Mouse (Mus musculus) MEL-GATA-1-ER (cell line): Measurements from ENCODE around the gene Fdxr.

Source experiments
- DNase-seq: peaks from one replicate; pipeline ENCODE4 v3.0.0-alpha.2; 2012; ENCODE audit warnings: low read depth; ENCODE audit errors: extremely low read depth

Fdxr gene

DNA sequence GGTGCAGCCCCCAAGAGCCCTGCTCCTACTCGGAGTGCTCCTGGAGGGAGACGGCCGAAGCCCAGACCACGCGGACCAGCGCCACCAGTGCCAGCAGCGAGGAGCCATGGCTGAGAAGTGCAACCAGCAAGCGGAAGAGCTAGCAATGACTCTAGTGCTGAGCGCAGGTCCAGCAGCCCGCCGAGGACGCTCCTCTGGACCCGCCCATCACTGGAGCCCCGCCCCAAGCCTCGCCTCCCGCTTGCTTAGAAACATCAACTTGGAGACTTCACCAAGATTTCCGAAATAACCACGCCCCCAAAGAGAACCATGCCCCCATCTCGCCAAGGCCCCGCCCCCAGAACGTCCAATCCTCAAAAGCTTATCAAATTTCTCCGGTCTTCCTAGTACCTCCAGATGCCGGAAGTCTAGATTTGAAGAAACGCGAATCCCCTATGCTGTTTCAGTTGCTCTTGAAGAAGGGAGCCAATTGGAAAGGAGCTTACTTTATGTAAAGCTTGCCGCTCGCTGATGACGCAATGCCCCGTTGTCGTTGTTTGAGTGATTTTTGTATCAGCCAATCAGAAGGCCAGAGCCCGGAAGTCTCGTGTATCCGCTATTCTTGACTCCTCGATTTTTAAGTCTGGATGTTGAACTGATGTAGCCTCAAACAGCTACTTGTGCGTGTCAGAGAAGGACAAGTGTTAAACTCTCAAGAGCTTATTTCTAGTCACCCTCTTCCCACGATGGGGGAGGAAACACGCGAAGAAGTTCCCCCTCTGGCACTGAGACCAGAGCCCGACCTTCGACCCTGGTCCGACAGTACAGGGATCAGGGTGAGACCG, at the start of gene Fdxr:
Gene Fdxr, minus strand, starts transcription at position 271 of the 824 bp plus-strand sequence.
- DNase-seq = peak; percentile 100

DNA sequence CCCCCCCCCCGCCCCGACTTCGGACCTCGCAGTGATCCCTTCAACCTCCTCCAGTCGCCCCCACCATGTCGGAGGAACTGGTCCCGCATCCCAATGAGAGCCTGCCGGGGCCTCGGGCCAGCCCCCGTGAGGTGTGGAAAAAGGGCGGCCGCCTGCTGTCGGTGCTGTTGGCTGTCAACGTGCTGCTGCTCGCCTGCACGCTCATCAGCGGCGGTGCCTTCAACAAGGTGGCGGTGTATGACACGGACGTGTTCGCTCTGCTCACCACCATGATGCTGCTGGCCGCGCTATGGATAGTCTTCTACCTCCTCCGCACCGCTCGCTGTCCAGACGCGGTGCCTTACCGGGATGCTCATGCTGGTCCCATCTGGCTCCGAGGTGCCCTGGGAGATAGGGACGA, 46.5 kb upstream of the Fdxr start:
- DNase-seq = no peak

DNA sequence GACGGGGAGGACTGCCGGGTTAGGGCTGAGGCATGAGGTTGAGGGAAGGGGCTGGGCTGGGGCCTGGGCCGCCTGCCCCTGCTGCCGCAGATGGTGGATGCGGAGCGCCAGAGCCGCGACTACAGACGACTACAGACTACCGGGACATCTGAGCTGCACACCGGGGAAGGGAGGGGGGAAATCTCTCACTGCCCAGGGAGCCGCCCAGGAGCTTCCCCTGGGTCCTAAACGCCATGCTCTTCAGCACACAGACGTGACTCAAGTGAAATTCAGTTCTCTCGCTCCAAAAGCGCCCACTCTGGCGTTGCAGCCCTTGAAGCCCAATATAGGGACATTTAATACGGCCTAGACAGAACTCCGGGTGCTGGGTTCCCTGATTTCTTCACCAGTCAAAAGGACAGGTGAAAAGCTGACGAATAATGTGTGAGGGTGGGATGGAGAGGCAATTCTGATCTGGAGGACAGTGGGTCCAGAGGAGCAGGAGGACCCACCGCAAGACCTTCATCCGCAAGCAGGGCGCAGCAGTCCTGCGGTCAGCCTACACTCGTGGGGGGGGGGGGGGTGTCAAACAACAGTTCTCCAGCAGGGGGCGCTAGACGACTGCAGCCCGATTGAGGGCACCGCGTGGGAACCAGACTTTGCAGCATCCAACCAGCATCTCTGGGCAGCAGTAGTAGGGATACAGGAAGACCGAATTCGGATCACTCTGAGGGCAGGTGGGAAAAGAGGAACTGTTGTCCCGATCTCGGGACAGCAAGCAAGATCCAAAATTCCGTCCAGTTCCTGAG, 45.2 kb upstream of the Fdxr start, which contains the start of gene Ush1g:
Gene Ush1g, minus strand, starts transcription at position 136 of the 788 bp plus-strand sequence.
- DNase-seq = no peak

DNA sequence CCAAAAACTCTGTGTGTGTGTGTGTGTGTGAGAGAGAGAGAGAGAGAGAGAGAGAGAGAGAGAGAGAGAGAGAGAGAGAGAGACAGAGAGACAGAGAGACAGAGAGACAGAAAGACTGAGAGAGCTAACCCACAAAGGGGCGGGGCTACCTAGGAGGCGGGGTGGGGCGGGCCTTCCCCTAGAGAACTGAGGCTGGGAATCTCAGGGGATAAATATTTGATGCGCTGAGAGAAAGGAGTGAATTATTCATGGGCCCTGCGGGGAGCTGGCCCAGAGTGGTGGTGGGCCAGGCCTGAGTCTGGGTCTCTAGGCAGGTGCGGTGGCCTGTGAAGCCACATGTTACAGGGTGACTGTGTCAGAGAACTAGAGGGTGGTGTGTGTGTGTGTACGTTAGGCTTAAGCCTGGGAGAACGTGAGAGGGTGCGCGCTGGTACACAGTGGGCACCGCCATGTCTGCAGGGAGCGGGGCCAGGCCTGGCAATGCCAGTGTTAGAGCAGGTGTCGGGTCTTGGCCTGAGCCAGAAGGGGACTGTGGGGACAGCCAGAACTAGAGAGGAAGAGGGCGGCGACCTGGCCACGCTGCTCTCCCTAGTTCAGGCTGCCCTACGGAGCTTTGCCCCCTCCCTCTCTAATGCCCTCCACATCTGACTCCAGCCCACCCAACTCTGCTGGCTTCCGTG, 43.0 kb upstream of the Fdxr start:
- no peak for DNase-seq

DNA sequence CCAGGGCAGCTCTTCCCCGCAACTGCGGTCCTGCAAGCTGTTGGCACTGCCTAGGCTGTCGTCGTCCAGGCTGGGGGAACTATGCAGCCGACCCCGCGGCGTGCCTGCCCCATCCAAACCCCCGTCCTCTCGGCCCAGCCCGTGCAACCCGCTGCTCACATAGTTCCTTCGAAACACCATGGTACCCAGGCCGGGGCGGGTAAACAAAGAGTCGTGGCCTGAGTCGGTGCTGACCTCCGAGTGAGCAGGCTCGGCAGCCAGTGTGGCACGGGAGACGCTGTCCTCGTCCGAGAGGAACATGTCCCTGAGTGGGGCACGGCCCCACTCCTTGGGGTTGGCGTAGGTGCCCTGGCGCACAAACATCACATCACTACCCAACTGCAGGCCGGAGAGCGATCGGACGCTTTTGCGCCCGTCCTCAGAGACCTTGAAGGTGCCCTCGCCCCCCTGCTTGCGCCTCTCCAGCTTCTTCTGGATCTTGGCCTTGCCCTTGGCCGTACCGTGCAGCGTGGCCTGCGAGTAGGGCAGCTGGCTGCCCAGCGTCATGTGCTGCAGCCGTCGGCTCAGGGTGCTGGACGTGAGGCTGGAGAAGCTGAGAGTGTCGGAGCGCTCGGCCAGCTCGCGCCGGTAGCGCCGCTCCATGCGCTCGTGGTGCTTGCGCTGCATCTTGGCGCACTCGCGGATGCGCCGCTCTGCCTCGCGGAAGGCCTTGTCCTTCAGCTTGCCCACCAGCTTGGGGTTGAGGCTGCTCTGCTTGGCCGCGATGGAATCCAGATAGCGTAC, 41.6 kb upstream of the Fdxr start:
- no peak for DNase-seq

DNA sequence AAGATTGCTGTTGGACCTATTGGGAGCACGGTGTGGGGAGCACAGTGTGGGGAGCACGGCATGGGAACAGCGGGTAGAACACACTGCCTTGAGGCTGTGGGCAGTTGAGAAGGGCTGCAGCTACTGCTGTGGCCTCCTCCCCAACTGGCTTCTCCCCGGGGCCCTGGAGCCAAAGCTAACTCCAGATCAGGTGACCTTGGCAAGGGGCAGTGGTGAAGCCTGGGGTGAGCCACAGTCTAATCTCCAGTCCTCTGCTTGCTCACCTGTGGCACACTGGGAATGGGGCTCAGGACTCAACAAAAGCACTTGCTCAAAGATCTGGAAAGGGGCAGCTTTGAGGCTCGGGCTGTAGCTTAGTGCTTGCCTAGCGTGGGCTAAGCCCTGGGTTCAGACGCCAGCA, 40.4 kb upstream of the Fdxr start:
- DNase-seq = no peak

DNA sequence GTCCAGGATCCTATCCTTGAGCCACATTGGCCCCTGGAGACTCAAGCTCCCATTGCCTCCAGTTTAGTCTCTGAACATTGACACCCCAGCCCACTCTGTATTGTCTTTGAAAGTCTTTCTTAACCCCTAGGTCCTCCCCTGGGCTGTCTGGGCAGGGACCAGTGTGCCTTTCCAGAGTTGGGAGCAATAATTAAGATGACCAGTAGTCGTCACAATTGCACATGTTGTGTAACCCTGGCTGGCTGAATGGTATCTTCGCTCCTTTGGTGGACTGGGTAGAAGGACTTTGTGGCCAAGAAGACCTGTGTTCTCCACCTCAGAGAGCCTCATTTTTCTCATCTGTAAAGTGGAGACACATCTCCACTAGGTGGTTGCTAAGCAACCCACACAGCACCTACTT, 37.4 kb upstream of the Fdxr start:
- DNase-seq = no peak

DNA sequence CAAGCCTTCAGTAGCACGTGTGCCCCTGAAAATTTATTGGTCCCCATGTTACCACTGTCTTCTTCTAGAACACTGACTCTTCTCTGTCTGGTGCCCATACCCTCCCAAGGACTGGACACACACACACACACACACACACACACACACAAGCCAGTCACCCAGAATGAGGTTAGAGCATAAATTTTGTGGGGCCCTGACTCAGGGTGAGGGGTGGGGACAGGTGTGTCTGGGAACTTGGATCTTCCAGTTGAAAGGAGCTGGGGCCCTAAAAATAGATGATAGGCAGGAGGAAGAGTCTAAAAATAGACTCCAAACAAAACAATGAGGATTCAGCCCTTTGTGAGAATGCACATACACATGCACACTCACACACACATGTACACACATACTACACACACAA, 31.9 kb upstream of the Fdxr start:
- DNase-seq = no peak

DNA sequence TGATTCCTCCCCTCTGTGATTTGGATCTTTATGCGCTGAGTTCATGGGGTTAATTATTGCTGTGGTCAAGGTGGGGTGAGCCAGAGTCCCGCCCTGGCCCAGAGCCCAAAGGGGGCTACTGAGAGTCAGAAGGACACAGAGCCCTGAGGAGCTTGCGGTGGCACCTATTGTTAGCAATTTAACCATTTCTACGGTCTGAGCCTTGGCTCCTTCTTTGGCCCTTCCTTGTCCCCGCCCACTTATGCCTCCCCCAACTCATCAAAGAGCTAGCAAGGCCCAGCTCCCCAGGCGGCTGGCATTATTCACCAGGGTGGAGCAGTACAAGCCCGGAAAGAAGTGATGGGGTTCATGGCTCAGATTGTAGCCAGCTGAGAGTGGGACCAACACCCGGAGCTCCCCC, 30.0 kb upstream of the Fdxr start, which contains the start of gene Otop2:
Gene Otop2, plus strand, starts transcription at position 301 of the 400 bp plus-strand sequence.
- no peak for DNase-seq

DNA sequence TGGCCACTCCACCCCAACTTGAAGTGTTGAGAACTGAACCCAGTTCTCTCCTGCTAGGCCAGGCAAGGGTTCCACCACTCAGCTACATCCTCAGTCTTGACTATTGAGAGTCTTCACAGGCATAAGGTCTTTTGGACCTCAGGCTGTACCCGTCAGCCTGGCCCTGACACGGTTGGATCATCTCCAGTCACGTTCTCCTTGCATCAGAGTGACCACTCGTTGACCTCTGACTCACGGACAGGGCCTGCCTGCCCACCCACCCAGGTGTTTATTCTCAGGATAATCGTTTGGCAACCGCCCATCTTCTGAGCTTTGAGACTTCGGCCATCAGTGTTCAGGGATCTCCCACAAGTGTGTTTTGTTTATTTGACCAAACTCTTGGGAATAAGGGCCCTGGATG, 26.3 kb upstream of the Fdxr start:
- DNase-seq = no peak

DNA sequence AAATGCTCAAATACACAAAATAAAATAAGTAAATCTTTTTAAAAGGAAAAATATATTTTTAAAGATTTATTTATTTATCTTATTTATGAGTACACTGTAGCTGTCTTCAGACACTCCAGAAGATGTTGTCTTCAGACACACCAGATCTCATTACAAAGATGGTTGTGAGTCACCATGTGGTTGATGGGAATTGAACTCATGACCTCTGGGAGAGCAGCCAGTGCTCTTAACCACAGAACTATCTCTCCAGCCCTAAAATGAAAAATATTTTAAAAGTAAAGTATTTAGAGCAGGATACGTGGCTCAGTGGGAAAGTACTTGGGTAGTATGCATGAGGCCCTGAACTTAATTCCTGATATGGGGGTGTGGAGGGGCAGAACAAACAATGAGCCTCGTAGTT, 24.5 kb upstream of the Fdxr start:
- no peak for DNase-seq

DNA sequence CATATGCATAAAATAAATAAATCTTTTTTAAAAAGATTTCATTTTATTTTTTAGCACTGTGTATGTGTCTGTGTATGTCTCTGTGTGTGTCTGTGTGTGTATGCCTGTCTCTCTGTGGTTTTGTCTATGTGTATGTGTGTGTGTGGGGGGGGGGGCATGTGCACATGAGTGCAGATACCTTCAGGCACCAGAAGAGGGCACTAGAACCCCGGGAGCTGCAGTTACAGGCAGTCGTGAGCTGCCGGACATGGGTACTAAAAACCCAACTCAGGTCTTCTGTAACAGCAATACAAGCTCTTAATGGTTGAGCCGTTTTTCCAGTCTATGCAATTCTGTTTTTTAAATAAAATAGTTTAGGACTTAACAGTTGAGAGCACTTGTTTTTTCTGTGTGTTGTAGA, 23.9 kb upstream of the Fdxr start:
- no peak for DNase-seq

DNA sequence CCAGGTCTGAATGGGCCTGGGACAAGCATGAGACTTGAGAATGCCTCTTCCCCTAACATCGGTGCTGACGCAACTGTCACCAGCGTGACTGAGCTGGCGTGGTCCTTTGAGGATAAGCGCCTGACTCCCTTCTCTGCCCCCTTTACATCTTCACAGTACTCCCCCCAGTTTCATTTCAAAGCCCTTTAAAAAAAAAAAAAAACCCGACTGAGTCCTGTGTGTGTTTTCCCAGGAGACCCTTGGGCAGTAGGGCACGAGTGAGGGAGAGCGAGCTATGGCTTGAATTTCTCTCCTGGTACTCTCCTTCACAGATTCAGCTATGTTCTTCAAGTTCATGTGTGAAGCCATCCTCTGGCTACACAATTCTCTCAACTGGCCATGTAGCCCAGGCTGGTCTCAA, 21.3 kb upstream of the Fdxr start:
- no peak for DNase-seq

DNA sequence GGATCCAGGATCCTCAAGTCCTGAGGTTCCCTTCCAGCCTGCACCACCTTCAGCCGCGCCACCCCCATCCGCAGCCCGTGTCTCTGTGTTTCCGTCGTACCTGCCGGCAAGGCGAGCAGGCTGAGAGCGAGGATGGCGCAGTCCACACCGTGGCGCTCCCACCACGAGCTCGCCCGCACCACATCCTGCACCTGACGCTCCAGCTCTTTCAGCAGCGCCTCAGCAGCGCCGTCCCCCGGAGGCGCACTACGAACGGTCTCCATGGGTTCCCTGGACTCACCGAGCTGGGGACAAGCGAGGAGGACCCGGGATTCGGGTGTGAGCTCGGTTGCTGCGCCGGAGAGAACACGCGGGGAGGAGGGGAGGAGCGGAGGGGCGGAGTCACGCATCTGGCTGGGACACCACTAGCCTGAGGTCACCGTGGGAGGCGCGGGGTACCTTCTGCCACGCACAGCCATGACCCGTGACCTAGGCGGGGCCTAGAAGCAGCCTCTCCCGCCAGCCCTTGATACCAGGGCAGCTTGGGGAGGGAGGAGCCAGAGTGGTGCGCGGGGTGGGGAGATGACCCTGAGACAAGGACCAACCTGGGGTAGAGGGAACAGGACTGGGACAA, 20.5 kb upstream of the Fdxr start, which contains the start of gene Fads6:
Gene Fads6, minus strand, starts transcription at position 450 of the 613 bp plus-strand sequence.
- DNase-seq = peak; percentile 49

DNA sequence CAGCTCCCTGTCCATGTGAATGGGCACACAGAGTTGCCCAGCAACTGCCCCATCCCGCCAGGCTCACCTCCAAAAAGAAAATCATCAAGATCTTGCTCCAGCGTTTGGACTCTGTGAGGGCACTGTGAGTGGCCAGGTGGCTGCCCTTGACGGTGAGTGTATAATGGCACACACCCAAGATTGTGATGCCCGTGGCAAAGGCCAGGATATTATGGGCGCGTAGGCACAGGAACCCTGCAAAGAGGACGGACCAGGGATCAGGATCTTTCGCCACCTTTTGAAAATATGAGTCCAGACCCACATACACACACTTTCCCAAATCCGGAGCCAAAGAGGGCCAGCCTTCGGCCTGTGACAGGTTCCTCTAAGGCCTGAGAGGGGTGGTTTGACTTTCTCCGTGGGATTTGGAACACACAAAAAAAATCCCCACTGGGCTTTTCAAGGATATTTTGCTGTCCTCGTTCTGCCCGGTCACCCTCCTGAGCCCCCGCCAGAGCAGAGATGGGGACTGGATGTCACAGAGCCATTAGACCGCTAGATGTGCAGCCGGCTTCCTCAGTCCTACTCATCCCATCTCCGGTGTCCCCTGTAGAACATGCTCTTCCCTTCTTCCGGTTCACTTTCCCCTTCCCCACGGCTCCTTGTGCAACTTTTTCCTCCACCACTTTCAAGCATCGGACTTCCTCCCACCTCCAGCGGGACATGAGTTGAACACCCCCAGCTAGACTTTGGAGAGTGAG, 19.8 kb upstream of the Fdxr start:
- no peak for DNase-seq

DNA sequence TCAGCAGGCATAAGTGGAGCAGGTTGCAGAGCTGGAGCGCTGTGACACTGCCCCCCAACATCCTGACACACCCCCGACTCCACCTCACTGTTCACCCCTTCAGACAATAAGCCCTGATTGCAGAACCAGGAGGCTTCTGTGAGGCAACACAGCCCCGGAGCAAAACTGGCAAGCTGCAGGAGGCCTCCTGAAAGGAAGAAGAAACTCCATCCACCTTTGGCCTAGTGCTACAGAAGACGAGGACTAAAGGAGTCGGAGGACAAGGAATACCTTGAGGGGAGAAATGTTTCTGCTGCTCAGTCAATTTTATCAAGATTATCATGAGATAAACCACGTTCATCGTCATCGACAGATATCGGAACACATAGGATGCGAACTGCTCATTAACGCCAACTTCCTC, 19.1 kb upstream of the Fdxr start:
- DNase-seq = no peak

DNA sequence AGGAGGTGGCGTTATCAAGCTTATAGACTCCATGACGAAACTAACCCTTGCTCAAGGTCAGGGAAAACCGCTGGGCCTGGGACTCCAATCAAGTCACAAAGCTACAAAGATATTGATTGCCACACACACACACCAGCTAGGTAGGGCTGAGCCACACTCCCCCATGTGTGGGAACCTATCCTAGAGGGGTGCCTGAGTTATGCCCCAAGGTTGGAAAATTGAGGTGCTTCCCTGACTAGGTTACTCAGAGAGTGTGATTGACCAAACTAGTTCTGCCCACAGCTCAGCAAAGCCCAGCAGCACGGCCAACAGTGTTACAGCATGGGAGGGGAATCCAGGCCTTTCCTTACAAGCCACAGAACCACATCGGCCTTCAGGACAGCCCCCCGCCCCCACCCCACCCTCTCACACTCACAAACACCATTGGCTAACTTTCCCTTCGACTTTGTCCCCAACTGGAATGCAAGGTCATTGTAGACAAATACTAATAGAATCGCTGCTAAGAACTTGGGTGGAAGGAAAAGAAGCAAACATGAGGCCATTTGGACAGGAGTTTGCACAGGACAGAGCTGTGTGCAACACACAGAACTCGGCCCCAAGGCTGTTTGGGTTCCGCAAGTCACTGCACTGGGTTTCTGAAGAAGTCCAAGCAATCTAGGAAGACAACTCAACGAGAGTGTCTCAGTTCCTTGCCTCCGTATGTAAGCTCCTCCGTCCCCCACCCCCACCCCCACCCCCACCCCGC, 16.0 kb upstream of the Fdxr start:
- no peak for DNase-seq

DNA sequence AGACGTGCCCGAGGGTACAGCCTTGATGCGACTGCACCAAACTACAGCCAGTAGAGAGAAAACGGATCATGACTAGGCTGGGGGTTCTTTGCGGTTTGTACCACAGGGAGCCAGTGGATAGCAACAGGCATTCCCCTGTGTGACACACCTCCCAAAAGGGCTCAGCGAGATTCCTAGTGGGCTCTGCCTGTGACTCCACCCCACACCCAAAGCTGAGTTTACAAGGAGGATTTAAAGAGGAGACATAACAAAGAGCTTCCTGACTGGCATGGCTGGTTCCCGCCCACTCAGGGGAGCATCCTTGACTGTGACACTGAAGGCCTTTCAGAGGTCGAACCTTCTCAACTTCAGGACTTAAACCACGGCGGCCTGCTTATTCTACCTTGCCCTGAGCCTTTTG, 14.7 kb upstream of the Fdxr start:
- no peak for DNase-seq

DNA sequence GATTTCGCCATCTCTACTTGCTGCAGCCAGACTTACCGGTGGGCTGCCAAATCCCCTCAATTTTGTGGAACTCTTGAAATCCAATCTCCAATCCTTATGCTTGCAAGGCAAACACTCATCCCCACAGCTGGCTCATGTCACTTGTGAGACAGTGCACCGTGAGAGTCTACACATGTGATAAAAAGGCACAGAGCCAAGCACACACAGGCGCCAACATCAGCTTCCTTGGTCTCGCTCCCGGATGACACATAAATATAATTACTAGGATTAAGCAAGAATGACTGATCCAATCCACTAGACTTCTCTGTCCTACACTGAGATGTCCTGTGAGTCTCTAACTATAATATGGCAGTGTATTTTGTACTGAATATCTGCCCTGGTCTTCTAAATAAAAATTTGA, 14.1 kb upstream of the Fdxr start:
- no peak for DNase-seq
